14 mouse cellular contexts compared by ENCODE assay signal in genomic region chr11:24980193-24980665, GRCm38 (mm10).
A peak's percentile ranks its signal among the peaks of the same experiment; 100 is the strongest.
DNase-seq lines count a peak whose midpoint lies in the region; ATAC-seq lines count a peak whose summit lies in the region.
"Had no signal": no experiment of that assay in that cellular context is flagged by ENCODE, and none has a peak within 500 bp of the region (broad histone marks: within the 10 kb centered on the region; RNA-seq: fewer than 3 reads in every experiment).

No protein-coding gene starts in this region.

- ATAC-seq in hindbrain, embryonic 15.5 days (ENCODE audit: low FRiP score, low read depth) = peak; percentile 70; the same call in 1 of the 2 replicates
- no peak for ATAC-seq in hindbrain, embryonic 12.5 days (ENCODE audit: low FRiP score)
- peak; percentile 66 for ATAC-seq in forebrain, embryonic 14.5 days
- peak; percentile 44; the same call in 1 of the 2 replicates for ATAC-seq in midbrain, embryonic 15.5 days (replicated peaks)
- no peak for ATAC-seq in erythroblast, adult 5-6 weeks (replicated peaks; ENCODE audit: low FRiP score, poor library complexity, severe bottlenecking)
- no peak for ATAC-seq in megakaryocyte, adult 5-6 weeks (ENCODE audit: poor library complexity, severe bottlenecking)

- H3K4me1 ChIP-seq in hindbrain, embryonic 15.5 days (replicated peaks) = peaks cover 16% of the 10 kb centered on the region
- peaks cover 20% of the 10 kb centered on the region for H3K4me1 ChIP-seq in hindbrain, embryonic 12.5 days
- peaks cover 15% of the 10 kb centered on the region for H3K4me1 ChIP-seq in forebrain, embryonic 14.5 days (ENCODE audit: control insufficient read depth, insufficient read depth, low read length)
- H3K4me1 ChIP-seq in midbrain, embryonic 15.5 days = 0 out of 2 replicates have a peak, but pooled peaks cover 9% of the 10 kb centered on the region

- H3K9me3 ChIP-seq in hindbrain, embryonic 15.5 days = no peaks in the 10 kb centered on the region
- no peaks in the 10 kb centered on the region for H3K9me3 ChIP-seq in hindbrain, embryonic 12.5 days (replicated peaks)
- H3K9me3 ChIP-seq in forebrain, embryonic 14.5 days (replicated peaks; ENCODE audit: control insufficient read depth, low read length) = no peaks in the 10 kb centered on the region
- H3K9me3 ChIP-seq in midbrain, embryonic 15.5 days = no peaks in the 10 kb centered on the region

- WGBS in hindbrain, embryonic 15.5 days = 42% methylated on average over 9 of the region's 9 CpGs
- WGBS in hindbrain, embryonic 12.5 days = 61% methylated on average over 9 of the region's 9 CpGs
- WGBS in forebrain, embryonic 14.5 days = 32% methylated on average over 9 of the region's 9 CpGs
- WGBS in midbrain, embryonic 15.5 days = 62% methylated on average over 9 of the region's 9 CpGs

- H3K9ac ChIP-seq in hindbrain, embryonic 15.5 days = no peak overlapping the region
- H3K9ac ChIP-seq in hindbrain, embryonic 12.5 days = no peak overlapping the region
- no peak overlapping the region for H3K9ac ChIP-seq in forebrain, embryonic 14.5 days (ENCODE audit: low read length)
- no peak overlapping the region for H3K9ac ChIP-seq in midbrain, embryonic 15.5 days
- H3K9ac ChIP-seq: lung, embryonic 14.5 days had no signal

- H3K27ac ChIP-seq in hindbrain, embryonic 15.5 days (replicated peaks) = no peak overlapping the region
- no peak overlapping the region for H3K27ac ChIP-seq in hindbrain, embryonic 12.5 days
- H3K27ac ChIP-seq in forebrain, embryonic 14.5 days (ENCODE audit: low read depth, low read length) = peak overlapping the region; percentile 28
- no peak overlapping the region for H3K27ac ChIP-seq in midbrain, embryonic 15.5 days

- H3K27me3 ChIP-seq in hindbrain, embryonic 15.5 days = no peaks in the 10 kb centered on the region
- no peaks in the 10 kb centered on the region for H3K27me3 ChIP-seq in hindbrain, embryonic 12.5 days
- H3K27me3 ChIP-seq in forebrain, embryonic 14.5 days (replicated peaks; ENCODE audit: control insufficient read depth, insufficient read depth, low read length) = no peaks in the 10 kb centered on the region
- no peaks in the 10 kb centered on the region for H3K27me3 ChIP-seq in midbrain, embryonic 15.5 days (replicated peaks)

- peak; percentile 88 for DNase-seq in cerebellum, adult 11-12 months
- DNase-seq in forebrain, embryonic 14.5 days (ENCODE audit: low spot score) = peak; percentile 62
- DNase-seq in gastrocnemius, postnatal 4 days (ENCODE audit: low spot score in 2 of 2) = no peak
- DNase-seq: adrenal gland, adult 2 months; heart, postnatal 36 days; kidney, adult 8-10 months; layer of hippocampus, adult 9-11 months; lung, embryonic 14.5 days; thymus, adult 2 months had no signal

- no peaks in the 10 kb centered on the region for H3K36me3 ChIP-seq in hindbrain, embryonic 15.5 days
- H3K36me3 ChIP-seq in hindbrain, embryonic 12.5 days = no peaks in the 10 kb centered on the region
- H3K36me3 ChIP-seq in forebrain, embryonic 14.5 days (ENCODE audit: control insufficient read depth, insufficient read depth, low read length) = no peaks in the 10 kb centered on the region
- no peaks in the 10 kb centered on the region for H3K36me3 ChIP-seq in midbrain, embryonic 15.5 days (replicated peaks)

- no peak overlapping the region for H3K4me3 ChIP-seq in hindbrain, embryonic 15.5 days
- H3K4me3 ChIP-seq in hindbrain, embryonic 12.5 days = no peak overlapping the region
- no peak overlapping the region for H3K4me3 ChIP-seq in forebrain, embryonic 14.5 days (ENCODE audit: low read depth, low read length)
- no peak overlapping the region for H3K4me3 ChIP-seq in midbrain, embryonic 15.5 days

- H3K4me2 ChIP-seq in hindbrain, embryonic 15.5 days = peak overlapping the region; percentile 28
- no peak overlapping the region for H3K4me2 ChIP-seq in hindbrain, embryonic 12.5 days (replicated peaks)
- H3K4me2 ChIP-seq in forebrain, embryonic 14.5 days (ENCODE audit: low read length) = peak overlapping the region; percentile 23; the same call in 1 of the 2 replicates
- no peak overlapping the region for H3K4me2 ChIP-seq in midbrain, embryonic 15.5 days
- H3K4me2 ChIP-seq: lung, embryonic 14.5 days had no signal

Comparison
In these comparisons a context has a peak if more than half of its experiments do, and no peak if none do; other contexts are left out.
1. ATAC-seq: peak in hindbrain, embryonic 15.5 days (single experiment), forebrain, embryonic 14.5 days (single experiment) and midbrain, embryonic 15.5 days (single experiment); none in hindbrain, embryonic 12.5 days (single experiment), erythroblast, adult 5-6 weeks (single experiment) and megakaryocyte, adult 5-6 weeks (single experiment).
2. H3K4me2 ChIP-seq: peak in hindbrain, embryonic 15.5 days (single experiment) and forebrain, embryonic 14.5 days (single experiment); none in hindbrain, embryonic 12.5 days (single experiment) and midbrain, embryonic 15.5 days (single experiment).
3. DNase-seq: peak in cerebellum, adult 11-12 months (single experiment) and forebrain, embryonic 14.5 days (single experiment); none in gastrocnemius, postnatal 4 days (0 of 2).